Mouse (Mus musculus) intestine, postnatal 0 days (tissue): ENCODE data around the gene Hadh. TPM values are rescaled to one million over a fixed set of nuclear protein-coding genes. Genes with fewer than 3 reads are reported as not detected.

Source experiments
- ATAC-seq: fragments of 200-750 bp; cut with Nextera tagmentation; 2 replicates; pipeline ENCODE4 v1.8.0; 2017; ENCODE audit warnings: mild to moderate bottlenecking, moderate TSS enrichment, moderate library complexity
- H3K27ac ChIP-seq: fragments of 300-500 bp; sonication (generic); 2 replicates; pipeline ENCODE4 v1.5.1; 2014; ENCODE audit warnings: mild to moderate bottlenecking, low read depth, low read length, moderate library complexity
- H3K27me3 ChIP-seq: fragments of 300-500 bp; sonication (generic); replicated peaks from 2 replicates; pipeline ENCODE4 v1.6.1; 2014; ENCODE audit warnings: low read length, mixed read lengths; ENCODE audit not compliant: control insufficient read depth, insufficient read depth
- H3K36me3 ChIP-seq: fragments of 300-500 bp; sonication (generic); 2 replicates; pipeline ENCODE4 v1.6.1; 2014; ENCODE audit warnings: mild to moderate bottlenecking, moderate library complexity; ENCODE audit not compliant: control insufficient read depth, insufficient read depth
- H3K4me1 ChIP-seq: fragments of 300-500 bp; sonication (generic); replicated peaks from 2 replicates; pipeline ENCODE4 v1.6.1; 2014; ENCODE audit warnings: antibody characterized with exemption, low read length, mixed read lengths; ENCODE audit not compliant: control insufficient read depth, insufficient read depth
- H3K4me2 ChIP-seq: fragments of 300-500 bp; sonication (generic); replicated peaks from 2 replicates; pipeline ENCODE4 v1.6.1; 2014; ENCODE audit warnings: low read depth, mild to moderate bottlenecking, moderate library complexity
- H3K4me3 ChIP-seq: fragments of 300-500 bp; sonication (generic); 2 replicates; pipeline ENCODE4 v1.5.1; 2014; ENCODE audit warnings: low read depth, low read length
- H3K9ac ChIP-seq: fragments of 300-500 bp; sonication (generic); 2 replicates; pipeline ENCODE4 v1.6.1; 2014; ENCODE audit warnings: mild to moderate bottlenecking, low read depth, low read length
- H3K9me3 ChIP-seq: fragments of 300-500 bp; sonication (generic); 2 replicates; pipeline ENCODE4 v1.6.1; 2016; ENCODE audit warnings: mixed run types; ENCODE audit not compliant: control insufficient read depth
- CTCF ChIP-seq: sonication (generic); IDR thresholded peaks from 2 replicates; pipeline ENCODE4 v1.5.1; 2016; ENCODE audit warnings: low read depth, mild to moderate bottlenecking, control low read depth, antibody characterized with exemption, moderate library complexity
- WGBS: fragments of 180-500 bp; shearing (Covaris S2); extraction: QIAGEN DNeasy Blood & Tissue Kit; methylation state at CpG from one replicate; pipeline ENCODE4 v1.1.7; 2014; 5-methylcytosine and 5-hydroxymethylcytosine counted together
- polyA plus RNA-seq: library from polyadenylated mRNA; unstranded; fragments of >200 nt; fragmentation: Nextera tagmentation; extraction: Ambion mirVana; gene quantifications from 2 replicates; pipeline ENCODE4 v1.2.1, GENCODE M21; 2015

Hadh gene
- polyA plus RNA-seq, 1 experiment from 2014 or later: 581 TPM

DNA sequence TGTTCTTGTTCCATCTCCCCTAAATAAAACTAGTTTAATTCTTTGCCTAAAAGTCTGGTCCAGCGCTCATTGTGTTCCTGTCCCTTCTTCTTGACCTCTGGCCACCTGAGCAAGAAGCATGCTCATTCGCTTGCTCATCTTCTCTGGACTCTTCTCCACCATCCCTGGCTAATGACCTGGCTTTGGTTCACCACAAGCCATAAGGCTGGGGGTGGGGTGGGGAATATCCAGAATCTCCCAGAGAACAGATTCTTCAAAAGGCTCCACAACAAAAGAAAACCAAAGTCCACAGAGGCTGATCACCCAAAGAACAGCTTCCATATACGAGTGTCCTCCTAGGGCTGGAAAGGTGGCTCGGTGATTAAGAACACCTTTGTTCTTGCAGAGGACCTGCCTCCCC lies 16.9 kb downstream of the Hadh start:
- H3K36me3 ChIP-seq: peaks cover 12% of the 10 kb centered on the region; the same call in 1 of the 2 replicates
- no peak overlapping the region for H3K4me3 ChIP-seq
- H3K9me3 ChIP-seq: no peaks in the 10 kb centered on the region
- no peak overlapping the region for H3K9ac ChIP-seq
- no peak for ATAC-seq
- 80% methylated on average over 4 of the region's 4 CpGs for WGBS
- TF ChIP-seq CTCF: no peak
- peak overlapping the region; percentile 64 for H3K27ac ChIP-seq
- H3K4me1 ChIP-seq: peaks cover 3% of the 10 kb centered on the region; the same call in 1 of the 2 replicates
- no peaks in the 10 kb centered on the region for H3K27me3 ChIP-seq
- H3K4me2 ChIP-seq: no peak overlapping the region

DNA sequence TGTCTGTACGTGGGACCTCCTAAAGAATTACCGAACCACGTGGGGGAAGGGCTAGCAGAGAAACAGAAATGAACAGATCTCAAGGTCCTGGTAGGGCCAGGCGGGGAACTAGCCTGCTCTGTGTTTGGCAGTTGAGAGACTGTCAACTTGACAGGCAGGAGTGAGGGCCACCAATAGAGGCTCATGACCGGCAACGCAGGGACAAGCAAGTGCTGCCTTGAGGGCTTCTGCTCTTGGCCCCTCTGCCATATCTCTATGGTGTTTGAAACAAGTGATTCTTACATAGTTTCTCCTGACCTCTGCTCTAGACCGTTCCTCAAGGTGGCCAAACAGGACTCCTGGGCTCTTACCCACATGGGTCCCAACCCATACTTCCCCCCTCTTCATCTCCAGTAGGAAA lies 20.3 kb downstream of the Hadh start:
- Histone ChIP-seq H3K4me3 (no peak overlapping the region), H3K4me1 (peaks cover 3% of the 10 kb centered on the region; the same call in 1 of the 2 replicates), H3K36me3 (peaks cover 45% of the 10 kb centered on the region), H3K9me3 (no peaks in the 10 kb centered on the region), H3K27me3 (no peaks in the 10 kb centered on the region), H3K27ac (peak overlapping the region; percentile 29; the same call in 1 of the 2 replicates), H3K9ac (no peak overlapping the region), H3K4me2 (no peak overlapping the region)
- ATAC-seq: no peak
- WGBS: 76% methylated on average over 7 of the region's 7 CpGs
- no peak for TF ChIP-seq CTCF

DNA sequence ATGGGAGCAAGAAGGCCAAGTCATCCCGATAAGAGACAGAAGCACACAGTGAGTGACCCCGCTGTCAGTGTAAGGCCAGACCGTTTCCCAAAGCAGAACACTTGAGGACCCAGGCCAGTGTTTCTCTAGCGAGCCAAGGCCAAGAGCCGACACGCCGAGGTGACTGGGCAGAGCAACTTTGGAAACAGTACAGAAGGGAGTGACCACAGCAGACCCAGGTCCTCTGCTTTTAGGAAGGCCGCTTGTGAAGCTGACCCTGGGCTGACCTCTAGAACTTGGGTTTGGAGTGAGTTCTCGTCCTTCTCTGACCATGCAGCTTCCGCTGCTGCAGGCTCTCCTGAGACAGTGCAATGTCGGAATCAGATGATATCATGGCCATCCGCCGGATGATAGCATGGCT lies 20.9 kb downstream of the Hadh start:
- H3K4me1 ChIP-seq: peaks cover 3% of the 10 kb centered on the region; the same call in 1 of the 2 replicates
- no peak overlapping the region for H3K4me3 ChIP-seq
- peaks cover 52% of the 10 kb centered on the region for H3K36me3 ChIP-seq
- peak overlapping the region; percentile 29 for H3K27ac ChIP-seq
- no peak for ATAC-seq
- no peak overlapping the region for H3K4me2 ChIP-seq
- H3K9ac ChIP-seq: no peak overlapping the region
- no peaks in the 10 kb centered on the region for H3K27me3 ChIP-seq
- no peak for TF ChIP-seq CTCF
- H3K9me3 ChIP-seq: no peaks in the 10 kb centered on the region
- 81% methylated on average over 13 of the region's 13 CpGs for WGBS

DNA sequence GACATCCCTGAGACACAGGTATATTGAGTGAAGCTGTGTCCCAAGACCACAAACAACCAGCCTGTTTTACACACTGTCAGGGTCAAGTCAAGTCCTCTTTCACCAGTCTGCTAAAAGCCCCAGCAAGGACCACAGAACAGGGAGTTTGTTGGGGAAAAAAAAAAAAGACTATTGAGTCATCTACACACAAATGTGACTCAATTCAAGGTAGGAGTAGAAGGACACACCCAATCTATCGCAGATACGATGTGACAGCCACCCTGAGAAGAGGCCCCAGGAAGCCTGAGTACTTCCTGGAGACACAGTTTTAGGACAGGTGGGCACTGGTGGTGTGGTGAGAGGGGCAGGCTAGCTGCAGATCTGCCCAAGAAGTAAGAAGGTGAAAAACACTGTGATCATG lies 21.6 kb downstream of the Hadh start:
- 29% methylated on average over 2 of the region's 2 CpGs for WGBS
- TF ChIP-seq CTCF: no peak
- no peaks in the 10 kb centered on the region for H3K9me3 ChIP-seq
- H3K4me2 ChIP-seq: no peak overlapping the region
- ATAC-seq: no peak
- no peak overlapping the region for H3K9ac ChIP-seq
- H3K27ac ChIP-seq: peak overlapping the region; percentile 51
- H3K4me3 ChIP-seq: no peak overlapping the region
- H3K36me3 ChIP-seq: peaks cover 56% of the 10 kb centered on the region
- H3K4me1 ChIP-seq: peaks cover 3% of the 10 kb centered on the region; the same call in 1 of the 2 replicates
- no peaks in the 10 kb centered on the region for H3K27me3 ChIP-seq

DNA sequence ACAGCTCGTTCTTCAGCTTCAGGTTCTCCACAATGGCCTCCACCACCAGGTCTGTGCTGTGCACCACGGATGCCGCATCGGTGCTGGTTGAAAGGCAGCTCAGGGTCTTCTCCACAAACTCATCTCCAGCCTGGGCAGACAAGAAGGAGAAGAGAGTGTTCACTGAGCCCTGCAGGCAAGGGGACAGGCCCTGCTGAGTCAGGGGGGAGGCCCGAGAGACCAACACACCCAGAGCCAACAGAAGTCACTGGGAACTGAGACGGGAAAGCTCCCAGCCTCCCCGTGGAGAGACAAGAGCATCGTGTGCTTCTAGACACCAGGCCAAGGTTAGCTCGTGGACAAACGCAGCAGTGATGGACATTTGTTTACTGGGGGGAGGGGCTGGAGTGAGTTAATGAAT lies 23.5 kb downstream of the Hadh start:
- no peak for ATAC-seq
- 81% methylated on average over 10 of the region's 10 CpGs for WGBS
- Histone ChIP-seq H3K27ac (no peak overlapping the region), H3K9me3 (no peaks in the 10 kb centered on the region), H3K4me1 (peaks cover 3% of the 10 kb centered on the region; the same call in 1 of the 2 replicates), H3K4me3 (no peak overlapping the region), H3K4me2 (no peak overlapping the region), H3K9ac (no peak overlapping the region), H3K27me3 (no peaks in the 10 kb centered on the region), H3K36me3 (peaks cover 62% of the 10 kb centered on the region)
- TF ChIP-seq CTCF: no peak

DNA sequence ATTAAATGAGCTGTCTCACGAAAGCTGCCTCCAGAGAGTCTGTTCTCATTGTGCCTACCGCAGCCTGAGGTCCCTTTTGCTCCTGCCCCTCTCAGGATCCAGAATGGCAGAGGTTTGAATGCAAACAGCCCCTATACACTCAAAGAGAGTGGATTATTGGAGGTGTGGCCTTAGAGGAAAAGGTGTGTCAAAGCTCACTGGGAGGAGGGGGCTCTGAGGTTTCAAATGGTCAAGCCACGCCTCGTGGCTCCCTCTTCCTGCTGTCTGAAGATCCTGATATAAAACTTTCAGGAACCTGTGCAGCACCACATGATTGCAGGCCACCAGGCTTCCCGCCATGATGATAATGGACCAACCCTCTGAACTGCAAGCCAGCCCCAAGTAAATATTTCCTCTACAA lies 24.1 kb downstream of the Hadh start:
- Histone ChIP-seq H3K4me3 (no peak overlapping the region), H3K9me3 (no peaks in the 10 kb centered on the region), H3K4me2 (no peak overlapping the region), H3K9ac (no peak overlapping the region), H3K27me3 (no peaks in the 10 kb centered on the region), H3K36me3 (peaks cover 67% of the 10 kb centered on the region), H3K27ac (no peak overlapping the region), H3K4me1 (peaks cover 3% of the 10 kb centered on the region; the same call in 1 of the 2 replicates)
- no peak for TF ChIP-seq CTCF
- 67% methylated on average over 5 of the region's 5 CpGs for WGBS
- no peak for ATAC-seq

DNA sequence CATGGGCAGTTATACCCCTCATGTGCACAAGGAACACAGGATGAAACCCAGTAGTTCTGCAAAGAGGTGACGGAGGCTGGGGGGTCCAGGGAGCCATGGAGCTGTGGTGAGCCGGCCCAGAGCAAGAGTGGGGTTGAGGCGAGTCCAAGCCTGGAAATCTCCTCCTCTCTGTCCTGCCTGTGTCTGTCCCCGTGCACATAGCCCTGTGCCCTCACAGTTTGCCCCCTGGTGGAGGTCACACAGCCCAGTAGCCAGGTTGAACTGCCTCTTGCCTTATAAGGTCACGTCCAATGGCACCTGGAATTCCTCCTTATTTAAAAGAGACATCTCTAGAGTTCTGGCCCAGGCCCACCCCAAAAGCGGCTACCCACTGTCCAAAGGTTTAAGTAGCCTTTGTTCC lies 24.5 kb downstream of the Hadh start:
- TF ChIP-seq CTCF: peak; percentile 31
- H3K9me3 ChIP-seq: no peaks in the 10 kb centered on the region
- 86% methylated on average over 6 of the region's 6 CpGs for WGBS
- no peak overlapping the region for H3K4me2 ChIP-seq
- no peaks in the 10 kb centered on the region for H3K27me3 ChIP-seq
- peaks cover 3% of the 10 kb centered on the region; the same call in 1 of the 2 replicates for H3K4me1 ChIP-seq
- no peak overlapping the region for H3K9ac ChIP-seq
- ATAC-seq: no peak
- H3K36me3 ChIP-seq: peaks cover 71% of the 10 kb centered on the region
- no peak overlapping the region for H3K4me3 ChIP-seq
- H3K27ac ChIP-seq: 0 out of 2 replicates have a peak overlapping the region, but pooled peaks have one; percentile 4
